Mouse (Mus musculus) CH12.LX (cell line): ENCODE measurements around the gene Cebpz. TPM values are rescaled to one million over a fixed set of nuclear protein-coding genes. Genes with fewer than 3 reads are reported as not detected.

Experiments used
- DNase-seq: peaks from one replicate; pipeline ENCODE4 v3.0.0-alpha.2; 2013; ENCODE audit errors: extremely low read depth
- H3K27ac ChIP-seq: 2 replicates; pipeline ENCODE4 v1.5.1; 2012; ENCODE audit warnings: low read depth, mild to moderate bottlenecking, control low read depth, moderate library complexity; ENCODE audit not compliant: insufficient read depth
- H3K27me3 ChIP-seq: replicated peaks from 2 replicates; pipeline ENCODE3; 2012; ENCODE audit warnings: inconsistent platforms
- H3K36me3 ChIP-seq, 2 experiments: replicated peaks in 1 of 2; 2 replicates each; pipeline versions ENCODE3 to v1.6.1; 2012; ENCODE audit warnings: inconsistent platforms in 1 of 2, low read length in 1 of 2, mild to moderate bottlenecking in 1 of 2, mixed read lengths in 1 of 2, moderate library complexity in 1 of 2; ENCODE audit not compliant: control insufficient read depth in 1 of 2, insufficient read depth in 1 of 2
- H3K4me1 ChIP-seq, 2 experiments: 2 replicates each; pipeline ENCODE4 v1.6.1; 2012; ENCODE audit warnings: inconsistent platforms in 1 of 2, moderate library complexity in 1 of 2; ENCODE audit not compliant: insufficient read depth in 2 of 2, control insufficient read depth in 1 of 2
- H3K4me2 ChIP-seq: 2 replicates; pipeline ENCODE4 v1.6.1; 2012; ENCODE audit warnings: low read depth, mild to moderate bottlenecking, control low read depth; ENCODE audit not compliant: poor library complexity, insufficient read depth, severe bottlenecking
- H3K4me3 ChIP-seq, 3 experiments: fragments of 150-350 bp in 1 of 3; sonication (generic) in 1 of 3; replicated peaks in 1 of 3; 2 replicates each; pipeline versions ENCODE3 to v1.5.1; 2011 to 2012; ENCODE audit warnings: low read depth in 2 of 3, low read length in 2 of 3, mild to moderate bottlenecking in 2 of 3, moderate library complexity in 2 of 3, control low read depth in 1 of 3, improper control_type of control experiment in 1 of 3, inconsistent platforms in 1 of 3, mixed read lengths in 1 of 3; ENCODE audit not compliant: poor library complexity in 1 of 3
- H3K79me2 ChIP-seq: replicated peaks from 2 replicates; pipeline ENCODE4 v1.6.1; 2012; ENCODE audit warnings: mild to moderate bottlenecking, moderate library complexity; ENCODE audit not compliant: control insufficient read depth, poor library complexity, insufficient read depth, severe bottlenecking; ENCODE audit errors: extremely low read depth
- H3K9ac ChIP-seq: 2 replicates; pipeline ENCODE4 v1.6.1; 2012; ENCODE audit warnings: low read depth, mild to moderate bottlenecking, control low read depth, moderate library complexity; ENCODE audit not compliant: insufficient read depth
- H3K9me3 ChIP-seq: replicated peaks from 2 replicates; pipeline ENCODE3; 2012; ENCODE audit warnings: low read length, inconsistent platforms, mixed read lengths
- BHLHE40 ChIP-seq: IDR thresholded peaks from 2 replicates; pipeline ENCODE4 v1.6.1; 2011; ENCODE audit warnings: mild to moderate bottlenecking, low read depth, low read length, improper control_type of control experiment
- CHD2 ChIP-seq: IDR thresholded peaks from 2 replicates; pipeline ENCODE4 v1.6.1; 2011; ENCODE audit warnings: low read length, improper control_type of control experiment
- CTCF ChIP-seq, 2 experiments: IDR thresholded peaks in 1 of 2; conservative IDR thresholded peaks in 1 of 2; 2 replicates each; pipeline ENCODE4 v1.5.1; 2011 to 2012; ENCODE audit warnings: low read depth in 2 of 2, low read length in 2 of 2, improper control_type of control experiment in 1 of 2, inconsistent platforms in 1 of 2, mild to moderate bottlenecking in 1 of 2, moderate library complexity in 1 of 2
- ELF1 ChIP-seq: IDR thresholded peaks from 2 replicates; pipeline ENCODE4 v1.6.1; 2014; ENCODE audit warnings: low read depth, mild to moderate bottlenecking, inconsistent platforms, low read length, improper control_type of control experiment
- EP300 ChIP-seq: IDR thresholded peaks from 2 replicates; pipeline ENCODE4 v1.6.1; 2011; ENCODE audit warnings: low read length, improper control_type of control experiment
- GABPA ChIP-seq: IDR thresholded peaks from 2 replicates; pipeline ENCODE4 v1.6.1; 2012; ENCODE audit warnings: low read depth, low read length, improper control_type of control experiment, inconsistent platforms; ENCODE audit not compliant: insufficient replicate concordance
- HCFC1 ChIP-seq: IDR thresholded peaks from 2 replicates; pipeline ENCODE4 v1.6.1; 2012; ENCODE audit warnings: low read depth, mild to moderate bottlenecking, inconsistent platforms, low read length, improper control_type of control experiment
- IRF4 ChIP-seq: IDR thresholded peaks from 2 replicates; pipeline ENCODE4 v1.6.1; 2014; ENCODE audit warnings: low read depth, mild to moderate bottlenecking, inconsistent platforms, low read length, improper control_type of control experiment
- JUND ChIP-seq: conservative IDR thresholded peaks from 2 replicates; pipeline ENCODE4 v1.6.1; 2011; ENCODE audit warnings: low read depth, low read length, improper control_type of control experiment
- KAT2A ChIP-seq: IDR thresholded peaks from 2 replicates; pipeline ENCODE4 v1.6.1; 2012; ENCODE audit warnings: low read length, improper control_type of control experiment, inconsistent platforms; ENCODE audit not compliant: insufficient replicate concordance
- MAX ChIP-seq: IDR thresholded peaks from 2 replicates; pipeline ENCODE4 v1.6.1; 2011; ENCODE audit warnings: low read length, improper control_type of control experiment
- MEF2A ChIP-seq: IDR thresholded peaks from 2 replicates; pipeline ENCODE4 v1.6.1; 2014; ENCODE audit warnings: low read depth, mild to moderate bottlenecking, inconsistent platforms, low read length, improper control_type of control experiment, borderline replicate concordance
- MXI1 ChIP-seq: IDR thresholded peaks from 2 replicates; pipeline ENCODE4 v1.6.1; 2011; ENCODE audit warnings: mild to moderate bottlenecking, low read depth, low read length, improper control_type of control experiment
- MYC ChIP-seq: IDR thresholded peaks from 2 replicates; pipeline ENCODE4 v1.6.1; 2011; ENCODE audit warnings: low read depth, mild to moderate bottlenecking, improper control_type of control experiment, low read length
- NELFE ChIP-seq: IDR thresholded peaks from 2 replicates; pipeline ENCODE4 v1.6.1; 2011; ENCODE audit warnings: low read depth, low read length, improper control_type of control experiment
- NRF1 ChIP-seq: IDR thresholded peaks from 2 replicates; pipeline ENCODE4 v1.6.1; 2014; ENCODE audit warnings: low read depth, mild to moderate bottlenecking, inconsistent platforms, low read length, improper control_type of control experiment, moderate library complexity
- POLR2A ChIP-seq: IDR thresholded peaks from 2 replicates; pipeline ENCODE4 v1.6.1; 2011; ENCODE audit warnings: low read depth, mild to moderate bottlenecking, improper control_type of control experiment, low read length
- POLR2AphosphoS2 ChIP-seq: IDR thresholded peaks from 2 replicates; pipeline ENCODE4 v1.6.1; 2011; ENCODE audit warnings: low read depth, low read length, improper control_type of control experiment
- RAD21 ChIP-seq: IDR thresholded peaks from 2 replicates; pipeline ENCODE4 v1.6.1; 2011; ENCODE audit warnings: low read depth, mild to moderate bottlenecking, low read length, improper control_type of control experiment, moderate library complexity
- RCOR1 ChIP-seq: conservative IDR thresholded peaks from 2 replicates; pipeline ENCODE4 v1.6.1; 2012; ENCODE audit warnings: low read depth, mild to moderate bottlenecking, inconsistent platforms, low read length, improper control_type of control experiment
- SIN3A ChIP-seq: IDR thresholded peaks from 2 replicates; pipeline ENCODE4 v1.6.1; 2012; ENCODE audit warnings: low read length, improper control_type of control experiment, inconsistent platforms
- SMC3 ChIP-seq: IDR thresholded peaks from 2 replicates; pipeline ENCODE4 v1.6.1; 2011; ENCODE audit warnings: low read depth, low read length, improper control_type of control experiment
- TBP ChIP-seq: conservative IDR thresholded peaks from 2 replicates; pipeline ENCODE4 v1.6.1; 2011; ENCODE audit warnings: low read depth, low read length, improper control_type of control experiment
- TCF12 ChIP-seq: IDR thresholded peaks from 2 replicates; pipeline ENCODE4 v1.6.1; 2014; ENCODE audit warnings: low read depth, mild to moderate bottlenecking, inconsistent platforms, low read length, improper control_type of control experiment
- UBTF ChIP-seq: IDR thresholded peaks from 2 replicates; pipeline ENCODE4 v1.6.1; 2012; ENCODE audit warnings: low read depth, mild to moderate bottlenecking, inconsistent platforms, low read length, improper control_type of control experiment, moderate library complexity
- USF1 ChIP-seq: IDR thresholded peaks from 2 replicates; pipeline ENCODE4 v1.6.1; 2014; ENCODE audit warnings: low read depth, mild to moderate bottlenecking, inconsistent platforms, low read length, improper control_type of control experiment
- USF2 ChIP-seq: conservative IDR thresholded peaks from 2 replicates; pipeline ENCODE4 v1.6.1; 2011; ENCODE audit warnings: low read depth, low read length, improper control_type of control experiment
- ZMIZ1 ChIP-seq: IDR thresholded peaks from 2 replicates; pipeline ENCODE4 v1.6.1; 2012; ENCODE audit warnings: low read depth, mild to moderate bottlenecking, inconsistent platforms, low read length, improper control_type of control experiment
- ZNF384 ChIP-seq: IDR thresholded peaks from 2 replicates; pipeline ENCODE4 v1.6.1; 2012; ENCODE audit warnings: low read depth, low read length, improper control_type of control experiment, inconsistent platforms
- dilution Hi-C: fragments of 300-500 bp; cut with MboI; formaldehyde crosslinking; loops from 2 replicates; pipeline ENCODE4 v1.14.3; 2020; ENCODE audit warnings: low sequenced_read_pairs; ENCODE audit not compliant: extremely low pct_unique_long_range_greater_than_20kb, extremely low pct_ligation_motif_present
- in situ Hi-C: fragments of 300-500 bp; cut with MboI; formaldehyde crosslinking; loops from 3 replicates; pipeline ENCODE4 v1.14.3; 2019; ENCODE audit warnings: low sequenced_read_pairs, low pct_ligation_motif_present, low pct_unique_long_range_greater_than_20kb, mixed read lengths
- polyA plus RNA-seq: library from polyadenylated mRNA; unstranded; fragments of >175 nt; gene quantifications from 2 replicates; pipeline ENCODE4 v1.2.1, GENCODE M21; 2012; ENCODE audit warnings: low read depth; ENCODE audit not compliant: insufficient read length
- total RNA-seq, 2 experiments: library from RNA; depleted of rRNA; stranded (reverse); fragments of 300-350 nt in 1 of 2; fragments of >200 nt in 1 of 2; gene quantifications; 2 replicates each; pipeline ENCODE4 v1.2.3; 2012 to 2014

Cebpz gene
- total and polyA plus RNA-seq, 3 experiments: 43.3 to 70.1 (median 61.2) TPM

DNA sequence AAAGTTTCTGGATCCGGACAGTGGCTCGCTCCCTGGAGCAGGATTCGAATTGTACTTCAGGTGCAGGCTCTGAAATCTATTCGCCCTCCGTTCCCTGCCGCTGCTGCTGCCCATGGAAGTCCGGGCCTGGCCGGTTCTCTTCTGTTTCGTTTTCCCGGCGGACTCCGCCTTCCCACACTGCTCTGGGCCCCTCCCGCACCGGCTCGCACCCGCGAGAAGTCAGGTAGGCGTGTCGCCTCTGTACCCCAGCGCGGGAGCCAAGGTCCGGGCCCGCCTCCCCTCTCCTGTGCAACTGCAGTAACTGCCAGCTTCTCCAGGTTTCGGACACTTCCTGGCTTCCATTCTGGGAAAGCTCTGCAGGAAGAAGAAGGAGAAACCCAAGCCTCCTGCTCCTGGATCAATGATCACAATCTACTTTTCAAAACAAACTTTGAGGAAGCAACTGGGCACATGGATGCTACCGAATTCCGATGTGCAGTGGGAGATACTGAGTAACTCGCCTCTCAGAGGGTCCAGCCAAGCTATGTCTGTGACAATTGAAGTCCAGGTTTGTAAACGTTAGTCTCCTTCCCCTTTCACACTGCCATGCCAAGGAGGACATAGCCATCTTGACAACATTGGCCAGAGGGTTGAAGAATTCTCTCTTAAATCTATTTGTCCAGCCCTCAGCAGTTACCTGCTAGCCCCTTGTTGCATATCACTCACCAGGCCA lies 54.3 kb downstream of the Cebpz start, which contains the start of gene Eif2ak2:
TSS of gene Eif2ak2 (minus strand) at position 173 of the 712 bp plus-strand sequence.
- TF ChIP-seq POLR2A (peak; percentile 80), RAD21 (no peak), RCOR1 (no peak), JUND (no peak), EP300 (no peak), SIN3A (peak; percentile 44; the same call in 1 of the 2 replicates), MAX (peak; percentile 17; the same call in 1 of the 2 replicates), CTCF (conservative IDR thresholded peaks at IDR 0.05 in 1 of 2, IDR thresholded peaks at IDR 0.05 in 1 of 2; ENCODE audit: low read depth in 2 of 2, low read length in 2 of 2) (no peak), USF2 (no peak), MEF2A (no peak), TCF12 (peak; percentile 61; the same call in 1 of the 2 replicates), IRF4 (no peak), ELF1 (peak; percentile 44; the same call in 1 of the 2 replicates), KAT2A (no peak), HCFC1 (peak; percentile 55; the same call in 1 of the 2 replicates), MXI1 (peak; percentile 53; the same call in 1 of the 2 replicates), UBTF (no peak), BHLHE40 (no peak), GABPA (no peak), SMC3 (no peak), NRF1 (peak; percentile 42; the same call in 1 of the 2 replicates), MYC (no peak), ZNF384 (no peak), CHD2 (peak; percentile 95), NELFE (peak; percentile 83), TBP (no peak; the same call in 1 of the 2 replicates), POLR2AphosphoS2 (no peak), USF1 (no peak), ZMIZ1 (peak; percentile 50; the same call in 1 of the 2 replicates)

More for the DNA sequence above, 54.3 kb downstream of the Cebpz start, which contains the start of gene Eif2ak2:
- no peaks in the 10 kb centered on the region for H3K27me3 ChIP-seq
- dilution Hi-C loops (no loop called here), in situ Hi-C loops (loop anchor here (5.0 kb wide), 1 partner anchor 35 kb away; the partner anchor contains the start of gene Cebpzos)
- peaks cover 6 to 22% of the 10 kb centered on the region in 2 experiments for H3K4me1 ChIP-seq
- peak within 1 kb of the TSS; percentile 89 for H3K9ac ChIP-seq
- peaks cover 12 to 52% of the 10 kb centered on the region in 2 experiments for H3K36me3 ChIP-seq
- peaks cover 12% of the 10 kb centered on the region; the same call in 1 of the 2 replicates for H3K79me2 ChIP-seq
- DNase-seq: peak; percentile 73
- peaks cover 9% of the 10 kb centered on the region for H3K9me3 ChIP-seq
- no peak within 1 kb of the TSS for H3K27ac ChIP-seq
- peak within 1 kb of the TSS; percentile 59 to 98 (median 80) for H3K4me3 ChIP-seq
- peak within 1 kb of the TSS; percentile 81 for H3K4me2 ChIP-seq
